Mouse (Mus musculus): ENCODE data around the gene Ssh1. TPM values are rescaled to one million over a fixed set of nuclear protein-coding genes. Genes with fewer than 3 reads are reported as not detected.

The Ssh1 gene
- total RNA-seq, 2 experiments from 2014 or later, result 24.3 to 27.1 TPM

GRCm38 (mm10) chr5:113968371-113968770 lies 25.3 kb downstream of the Ssh1 start:
- no peak for DNase-seq (ENCODE audit: low spot score in 2 of 2)

GRCm38 (mm10) chr5:113966452-113967150 lies 27.1 kb downstream of the Ssh1 start:
- DNase-seq (ENCODE audit: low spot score in 2 of 2), result no peak

- DNase-seq (ENCODE audit: low spot score in 2 of 2), result no peak
These were observed 28.0 kb downstream of the Ssh1 start for GRCm38 (mm10) chr5:113965659-113966185.

- DNase-seq (ENCODE audit: low spot score in 2 of 2), result no peak
These were observed 28.7 kb downstream of the Ssh1 start for GRCm38 (mm10) chr5:113964972-113965371.

- no peak for DNase-seq (ENCODE audit: low spot score in 2 of 2)
These were observed 31.9 kb downstream of the Ssh1 start for GRCm38 (mm10) chr5:113961776-113962175.

GRCm38 (mm10) chr5:113960416-113960815 lies 33.3 kb downstream of the Ssh1 start:
- DNase-seq (ENCODE audit: low spot score in 2 of 2), result no peak

- DNase-seq (ENCODE audit: low spot score in 2 of 2), result no peak
These were observed 34.7 kb downstream of the Ssh1 start for GRCm38 (mm10) chr5:113959039-113959438.

GRCm38 (mm10) chr5:113956510-113956909 lies 37.2 kb downstream of the Ssh1 start:
- peak; percentile 64 to 84 for DNase-seq (ENCODE audit: low spot score in 2 of 2)

- no peak for DNase-seq (ENCODE audit: low spot score in 2 of 2)
These were observed 38.0 kb downstream of the Ssh1 start for GRCm38 (mm10) chr5:113955691-113956090.

- DNase-seq (ENCODE audit: low spot score in 2 of 2), result no peak
These were observed 38.4 kb downstream of the Ssh1 start for GRCm38 (mm10) chr5:113955281-113955680.

GRCm38 (mm10) chr5:113954421-113954820 lies 39.3 kb downstream of the Ssh1 start:
- peak; percentile 83 to 90 for DNase-seq (ENCODE audit: low spot score in 2 of 2)

GRCm38 (mm10) chr5:113952519-113952918 lies 41.2 kb downstream of the Ssh1 start:
- no peak for DNase-seq (ENCODE audit: low spot score in 2 of 2)

- no peak for DNase-seq (ENCODE audit: low spot score in 2 of 2)
These were observed 42.0 kb downstream of the Ssh1 start for GRCm38 (mm10) chr5:113951693-113952071.

GRCm38 (mm10) chr5:113950786-113951692 lies 42.7 kb downstream of the Ssh1 start:
- DNase-seq (ENCODE audit: low spot score in 2 of 2), result no peak

GRCm38 (mm10) chr5:113950133-113950532 lies 43.6 kb downstream of the Ssh1 start:
- no peak for DNase-seq (ENCODE audit: low spot score in 2 of 2)

- no peak for DNase-seq (ENCODE audit: low spot score in 2 of 2)
These were observed 46.4 kb downstream of the Ssh1 start for GRCm38 (mm10) chr5:113947280-113947679.

- no peak for DNase-seq (ENCODE audit: low spot score in 2 of 2)
These were observed 48.6 kb downstream of the Ssh1 start for GRCm38 (mm10) chr5:113945126-113945525.

- DNase-seq (ENCODE audit: low spot score in 2 of 2), result no peak
These were observed 50.4 kb downstream of the Ssh1 start for GRCm38 (mm10) chr5:113943328-113943727.

- DNase-seq (ENCODE audit: low spot score in 2 of 2), result no peak
These were observed 51.1 kb downstream of the Ssh1 start for GRCm38 (mm10) chr5:113942580-113942979.

GRCm38 (mm10) chr5:113939263-113939900 lies 54.3 kb downstream of the Ssh1 start:
- no peak for DNase-seq (ENCODE audit: low spot score in 2 of 2)

- no peak for DNase-seq (ENCODE audit: low spot score in 2 of 2)
These were observed 56.0 kb downstream of the Ssh1 start for GRCm38 (mm10) chr5:113937650-113938049.

GRCm38 (mm10) chr5:113933889-113934288 lies 59.8 kb downstream of the Ssh1 start:
- DNase-seq (ENCODE audit: low spot score in 2 of 2), result no peak

Measured in left cerebral cortex, adult 18-20 months (tissue).